Mouse (Mus musculus) forebrain, embryonic 12.5 days (tissue): ENCODE measurements around the gene Coro1c. TPM values are rescaled to one million over a fixed set of nuclear protein-coding genes. Genes with fewer than 3 reads are reported as not detected.

Experiments
- ATAC-seq: fragments of 200-750 bp; cut with Nextera tagmentation; 2 replicates; pipeline ENCODE4 v1.8.0; 2017; ENCODE audit warnings: moderate TSS enrichment; ENCODE audit not compliant: low FRiP score
- H3K27ac ChIP-seq: fragments of 300-500 bp; sonication (generic); 2 replicates; pipeline ENCODE4 v1.5.1; 2016; ENCODE audit warnings: mild to moderate bottlenecking
- H3K27me3 ChIP-seq: fragments of 300-500 bp; sonication (generic); 2 replicates; pipeline ENCODE4 v1.6.1; 2016; ENCODE audit warnings: mild to moderate bottlenecking
- H3K36me3 ChIP-seq: fragments of 300-500 bp; sonication (generic); replicated peaks from 2 replicates; pipeline ENCODE4 v1.6.1; 2016; ENCODE audit warnings: mild to moderate bottlenecking
- H3K4me1 ChIP-seq: fragments of 300-500 bp; sonication (generic); 2 replicates; pipeline ENCODE4 v1.6.1; 2016
- H3K4me2 ChIP-seq: fragments of 300-500 bp; sonication (generic); 2 replicates; pipeline ENCODE4 v1.6.1; 2016; ENCODE audit warnings: mild to moderate bottlenecking, moderate library complexity
- H3K4me3 ChIP-seq: fragments of 300-500 bp; sonication (generic); replicated peaks from 2 replicates; pipeline ENCODE4 v1.5.1; 2016; ENCODE audit warnings: mild to moderate bottlenecking
- H3K9ac ChIP-seq: fragments of 300-500 bp; sonication (generic); 2 replicates; pipeline ENCODE4 v1.6.1; 2016; ENCODE audit warnings: mild to moderate bottlenecking
- H3K9me3 ChIP-seq: fragments of 300-500 bp; sonication (generic); 2 replicates; pipeline ENCODE4 v1.6.1; 2016
- WGBS: fragments of 180-500 bp; shearing (Covaris S2); methylation state at CpG from one replicate; pipeline ENCODE4 v1.1.7; 2016; 5-methylcytosine and 5-hydroxymethylcytosine counted together
- polyA plus RNA-seq: library from polyadenylated mRNA; unstranded; fragments of >200 nt; fragmentation: Nextera tagmentation; extraction: Ambion mirVana; gene quantifications from 2 replicates; pipeline ENCODE4 v1.2.1, GENCODE M21; 2016

Coro1c gene
- polyA plus RNA-seq, 1 experiment from 2014 or later = 256 TPM

DNA sequence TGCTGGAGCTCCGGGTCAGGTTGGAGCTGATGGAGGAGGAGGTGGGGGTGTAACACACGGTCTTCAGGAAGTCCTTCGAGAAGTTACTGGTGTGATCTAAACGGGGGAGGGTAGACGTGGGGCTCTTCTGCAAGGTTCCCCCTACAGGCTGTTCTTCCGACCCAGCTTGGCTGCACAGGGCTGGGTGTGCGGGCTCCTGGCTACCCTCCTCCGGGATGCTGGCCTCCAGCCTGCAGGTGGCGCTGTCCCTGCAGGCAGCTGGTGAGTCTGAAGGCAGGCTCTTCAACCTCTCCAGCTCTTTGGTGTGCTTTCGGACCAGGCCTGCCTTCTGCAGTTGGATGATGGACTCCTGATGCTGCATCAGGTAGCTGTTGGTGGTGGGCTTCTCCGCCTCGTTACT is 34.0 kb upstream of the Coro1c start:
- peaks cover 20% of the 10 kb centered on the region for H3K4me1 ChIP-seq
- H3K4me3 ChIP-seq = no peak overlapping the region
- ATAC-seq = no peak
- no peak overlapping the region for H3K4me2 ChIP-seq
- peaks cover 80% of the 10 kb centered on the region for H3K36me3 ChIP-seq
- 0 out of 2 replicates have a peak overlapping the region, but pooled peaks have one; percentile 13 for H3K27ac ChIP-seq
- H3K9me3 ChIP-seq = no peaks in the 10 kb centered on the region
- WGBS = 88% methylated on average over 12 of the region's 12 CpGs
- no peaks in the 10 kb centered on the region for H3K27me3 ChIP-seq
- no peak overlapping the region for H3K9ac ChIP-seq

- 46% methylated on average over 12 of the region's 12 CpGs for WGBS
- H3K4me2 ChIP-seq = no peak overlapping the region
- H3K4me1 ChIP-seq = peaks cover 25% of the 10 kb centered on the region
- peaks cover 51% of the 10 kb centered on the region for H3K36me3 ChIP-seq
- H3K4me3 ChIP-seq = no peak overlapping the region
- H3K9ac ChIP-seq = no peak overlapping the region
- H3K9me3 ChIP-seq = no peaks in the 10 kb centered on the region
- no peaks in the 10 kb centered on the region for H3K27me3 ChIP-seq
- ATAC-seq = no peak
- H3K27ac ChIP-seq = no peak overlapping the region
These were observed 30.8 kb upstream of the Coro1c start for GRCm38 (mm10) chr5:113939263-113939900.

- Histone ChIP-seq H3K9ac (no peak overlapping the region), H3K27me3 (no peaks in the 10 kb centered on the region), H3K27ac (peak overlapping the region; percentile 75; the same call in 1 of the 2 replicates), H3K4me1 (peaks cover 18% of the 10 kb centered on the region), H3K36me3 (peaks cover 38% of the 10 kb centered on the region), H3K9me3 (no peaks in the 10 kb centered on the region), H3K4me3 (no peak overlapping the region), H3K4me2 (no peak overlapping the region)
- ATAC-seq = peak; percentile 81
- 40% methylated on average over 7 of the region's 7 CpGs for WGBS
These were observed 29.1 kb upstream of the Coro1c start for GRCm38 (mm10) chr5:113937650-113938049.

DNA sequence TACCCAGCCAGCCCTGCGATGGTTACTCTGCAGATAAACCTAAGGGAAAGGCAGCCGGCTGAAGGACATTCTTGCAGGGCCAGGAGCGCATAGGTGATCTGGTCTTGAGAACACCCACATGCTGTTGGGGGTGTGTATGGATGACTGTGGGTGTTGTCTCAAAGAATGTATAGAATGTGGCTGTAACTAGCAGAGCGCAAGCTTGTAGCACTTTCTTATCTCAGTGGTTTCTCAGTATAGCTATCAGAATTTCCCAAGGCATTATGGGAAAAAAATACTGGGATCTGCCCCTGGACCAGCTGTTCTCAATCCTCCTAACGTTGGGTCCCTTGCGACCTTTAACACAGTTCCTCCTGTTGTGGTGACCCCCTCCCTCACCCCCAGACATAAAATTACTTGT is 25.3 kb upstream of the Coro1c start:
- Histone ChIP-seq H3K27me3 (no peaks in the 10 kb centered on the region), H3K27ac (no peak overlapping the region)
- ATAC-seq = no peak

DNA sequence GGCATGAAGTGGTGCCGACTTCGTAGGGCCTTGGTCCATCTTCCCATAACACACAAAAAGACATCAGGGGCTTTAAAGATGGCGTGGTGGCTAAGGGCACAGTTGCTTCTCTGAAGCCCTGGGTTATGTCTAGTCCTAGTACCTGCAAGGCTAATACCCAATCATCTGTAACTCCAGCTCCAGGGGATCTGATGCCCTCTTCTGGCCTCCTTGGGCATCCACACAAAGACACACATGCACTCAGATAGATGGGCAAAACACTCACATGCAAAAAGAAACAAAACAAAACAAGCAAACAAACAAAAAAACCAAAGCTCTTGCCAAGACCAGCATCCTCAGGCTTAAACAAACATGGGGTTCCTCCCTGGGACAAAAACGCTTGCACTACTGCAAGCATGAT is 24.9 kb upstream of the Coro1c start:
- WGBS = 77% methylated on average over 4 of the region's 4 CpGs
- no peak overlapping the region for H3K4me2 ChIP-seq
- H3K27me3 ChIP-seq = no peaks in the 10 kb centered on the region
- no peak for ATAC-seq
- H3K9me3 ChIP-seq = no peaks in the 10 kb centered on the region
- H3K36me3 ChIP-seq = peaks cover 3% of the 10 kb centered on the region; the same call in 1 of the 2 replicates
- H3K4me1 ChIP-seq = peaks cover 28% of the 10 kb centered on the region
- no peak overlapping the region for H3K9ac ChIP-seq
- H3K27ac ChIP-seq = no peak overlapping the region
- no peak overlapping the region for H3K4me3 ChIP-seq

More for the DNA sequence above, 25.3 kb upstream of the Coro1c start:
- Histone ChIP-seq H3K9me3 (no peaks in the 10 kb centered on the region), H3K4me1 (peaks cover 32% of the 10 kb centered on the region), H3K4me2 (no peak overlapping the region), H3K36me3 (peaks cover 7% of the 10 kb centered on the region; the same call in 1 of the 2 replicates), H3K9ac (no peak overlapping the region), H3K4me3 (no peak overlapping the region)
- 80% methylated on average over 6 of the region's 6 CpGs for WGBS

DNA sequence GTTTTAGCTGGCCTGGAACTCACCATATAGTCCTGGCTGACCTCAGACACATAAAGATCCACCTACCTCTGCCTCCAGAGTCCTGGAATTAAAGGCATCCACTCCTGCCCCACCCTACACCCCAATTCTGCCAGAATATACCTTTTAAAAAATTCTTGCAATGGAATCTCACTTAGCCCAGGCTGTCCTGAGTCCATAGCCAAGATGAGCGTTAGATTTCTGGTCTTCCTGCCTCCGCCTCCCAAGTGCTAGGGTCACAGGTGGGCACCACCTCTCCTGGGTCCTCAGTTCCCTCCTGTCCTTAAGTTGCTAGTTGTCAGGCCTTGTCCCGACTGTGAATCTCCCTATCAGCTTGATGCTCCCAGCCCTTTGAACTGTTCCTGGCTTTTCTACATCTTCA is 23.8 kb upstream of the Coro1c start:
- no peak overlapping the region for H3K4me2 ChIP-seq
- no peak overlapping the region for H3K27ac ChIP-seq
- H3K4me1 ChIP-seq = peaks cover 17% of the 10 kb centered on the region
- ATAC-seq = no peak
- WGBS = 88% methylated on average over 3 of the region's 3 CpGs
- H3K27me3 ChIP-seq = no peaks in the 10 kb centered on the region
- H3K36me3 ChIP-seq = no peaks in the 10 kb centered on the region
- no peak overlapping the region for H3K9ac ChIP-seq
- no peak overlapping the region for H3K4me3 ChIP-seq
- no peaks in the 10 kb centered on the region for H3K9me3 ChIP-seq

- no peaks in the 10 kb centered on the region for H3K9me3 ChIP-seq
- WGBS = 34% methylated on average over 18 of the region's 18 CpGs
- ATAC-seq = peak; percentile 57; the same call in 1 of the 2 replicates
- peak overlapping the region; percentile 22; the same call in 1 of the 2 replicates for H3K4me2 ChIP-seq
- H3K4me1 ChIP-seq = peaks cover 15% of the 10 kb centered on the region
- H3K4me3 ChIP-seq = no peak overlapping the region
- peak overlapping the region; percentile 29; the same call in 1 of the 2 replicates for H3K9ac ChIP-seq
- no peaks in the 10 kb centered on the region for H3K27me3 ChIP-seq
- H3K27ac ChIP-seq = peak overlapping the region; percentile 73
- H3K36me3 ChIP-seq = no peaks in the 10 kb centered on the region
These were observed 22.4 kb upstream of the Coro1c start for GRCm38 (mm10) chr5:113930648-113931609.

DNA sequence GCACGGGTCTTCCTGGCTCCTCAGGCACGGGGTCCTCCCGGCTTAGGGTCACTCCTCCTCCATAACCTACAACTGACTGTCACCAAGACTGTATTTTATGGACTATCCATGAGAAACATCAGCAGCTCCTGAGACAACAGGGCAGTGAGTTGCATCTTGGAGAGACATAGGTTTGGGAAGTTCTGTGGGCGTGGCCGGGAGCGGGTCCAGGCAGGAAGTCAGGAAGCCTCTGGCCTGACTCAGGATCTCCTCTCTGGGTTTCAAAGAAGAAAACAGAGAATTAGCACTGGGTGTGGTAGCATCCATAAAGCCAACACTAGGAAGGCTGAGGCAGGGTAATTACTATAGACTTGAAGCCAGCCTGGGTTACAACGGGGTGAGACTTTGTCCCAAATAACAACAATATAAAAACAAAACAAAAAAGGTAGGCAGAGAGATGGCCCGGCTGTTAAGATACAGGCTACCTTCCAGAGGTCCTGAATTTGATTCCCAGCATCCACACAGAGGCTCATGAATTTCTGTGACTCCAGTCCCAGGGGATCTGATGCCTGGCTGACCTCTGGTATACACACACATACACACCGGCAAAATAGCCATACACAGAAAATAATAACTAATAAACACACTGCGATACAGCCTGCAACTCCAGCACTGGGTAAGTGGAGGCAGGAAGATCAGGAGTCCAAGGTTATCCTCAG is 21.5 kb upstream of the Coro1c start:
- WGBS = 72% methylated on average over 10 of the region's 10 CpGs
- no peak overlapping the region for H3K9ac ChIP-seq
- no peak; the same call in 1 of the 2 replicates for ATAC-seq
- H3K27me3 ChIP-seq = no peaks in the 10 kb centered on the region
- H3K9me3 ChIP-seq = no peaks in the 10 kb centered on the region
- no peak overlapping the region for H3K4me2 ChIP-seq
- H3K27ac ChIP-seq = no peak overlapping the region
- H3K4me3 ChIP-seq = no peak overlapping the region
- H3K4me1 ChIP-seq = peaks cover 15% of the 10 kb centered on the region
- no peaks in the 10 kb centered on the region for H3K36me3 ChIP-seq

DNA sequence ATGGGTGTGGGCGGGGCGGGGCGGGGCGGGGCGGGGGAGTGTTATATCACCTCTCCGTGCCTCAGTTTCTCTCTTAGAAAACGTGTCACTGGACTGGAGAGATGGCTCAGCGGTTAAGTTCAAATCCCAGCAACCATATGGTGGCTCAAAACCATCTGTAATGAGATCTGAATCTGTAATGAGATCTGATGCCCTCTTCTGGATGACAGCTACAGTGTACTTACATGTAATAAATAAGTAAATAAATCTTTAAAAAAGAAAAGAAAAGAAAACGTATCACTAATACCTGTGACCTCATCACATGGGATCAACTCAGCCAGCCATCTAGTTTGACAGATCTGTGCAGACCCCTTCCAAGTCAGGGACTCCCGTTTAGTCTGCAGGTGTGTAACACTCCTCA is 21.0 kb upstream of the Coro1c start:
- WGBS = 67% methylated on average over 10 of the region's 10 CpGs
- H3K4me1 ChIP-seq = peaks cover 15% of the 10 kb centered on the region
- H3K9ac ChIP-seq = no peak overlapping the region
- H3K4me2 ChIP-seq = no peak overlapping the region
- H3K27ac ChIP-seq = no peak overlapping the region
- H3K4me3 ChIP-seq = no peak overlapping the region
- H3K9me3 ChIP-seq = no peaks in the 10 kb centered on the region
- H3K27me3 ChIP-seq = no peaks in the 10 kb centered on the region
- H3K36me3 ChIP-seq = no peaks in the 10 kb centered on the region
- ATAC-seq = no peak

- no peaks in the 10 kb centered on the region for H3K9me3 ChIP-seq
- H3K27me3 ChIP-seq = no peaks in the 10 kb centered on the region
- H3K4me1 ChIP-seq = peaks cover 14% of the 10 kb centered on the region
- WGBS = 86% methylated on average over 4 of the region's 4 CpGs
- no peak overlapping the region for H3K27ac ChIP-seq
- H3K36me3 ChIP-seq = no peaks in the 10 kb centered on the region
- no peak overlapping the region for H3K9ac ChIP-seq
- no peak for ATAC-seq
- no peak overlapping the region for H3K4me3 ChIP-seq
- H3K4me2 ChIP-seq = no peak overlapping the region
These were observed 16.1 kb upstream of the Coro1c start for GRCm38 (mm10) chr5:113924608-113925007.

- WGBS = 34% methylated on average over 6 of the region's 6 CpGs
- Histone ChIP-seq H3K27me3 (no peaks in the 10 kb centered on the region), H3K27ac (peak overlapping the region; percentile 87), H3K4me1 (peaks cover 14% of the 10 kb centered on the region), H3K4me3 (no peak overlapping the region), H3K9me3 (no peaks in the 10 kb centered on the region), H3K4me2 (no peak overlapping the region), H3K9ac (peak overlapping the region; percentile 9; the same call in 1 of the 2 replicates), H3K36me3 (no peaks in the 10 kb centered on the region)
- ATAC-seq = peak; percentile 81
These were observed 13.0 kb upstream of the Coro1c start for GRCm38 (mm10) chr5:113921310-113922166.
